Mouse (Mus musculus) midbrain, embryonic 14.5 days (tissue): ENCODE results near the gene Apoe. TPM values are rescaled to one million over a fixed set of nuclear protein-coding genes. Genes with fewer than 3 reads are reported as not detected.
"Not testable (repeated sequence)": the region's sequence is repeated elsewhere in the genome, so short reads cannot be mapped to it uniquely, and the experiment has no call there.

Experiments used
- ATAC-seq: fragments of 200-750 bp; cut with Nextera tagmentation; 2 replicates; pipeline ENCODE4 v1.8.0; 2017; ENCODE audit warnings: moderate number of reproducible peaks, moderate library complexity; ENCODE audit not compliant: low FRiP score, low TSS enrichment
- DNase-seq: peaks from one replicate; pipeline ENCODE4 v3.0.0-alpha.2; 2015
- H3K27ac ChIP-seq: fragments of 300-500 bp; sonication (generic); replicated peaks from 2 replicates; pipeline ENCODE4 v1.5.1; 2014; ENCODE audit warnings: mild to moderate bottlenecking, low read depth, low read length, moderate library complexity
- H3K27me3 ChIP-seq: fragments of 300-500 bp; sonication (generic); 2 replicates; pipeline ENCODE4 v1.6.1; 2014; ENCODE audit warnings: low read length, control low read depth, mixed read lengths; ENCODE audit not compliant: control insufficient read depth, insufficient read depth
- H3K36me3 ChIP-seq: fragments of 300-500 bp; sonication (generic); 2 replicates; pipeline ENCODE4 v1.6.1; 2014; ENCODE audit warnings: low read length, control low read depth; ENCODE audit not compliant: control insufficient read depth, insufficient read depth
- H3K4me1 ChIP-seq: fragments of 300-500 bp; sonication (generic); 2 replicates; pipeline ENCODE4 v1.6.1; 2014; ENCODE audit warnings: mild to moderate bottlenecking, antibody characterized with exemption, low read length, control low read depth; ENCODE audit not compliant: control insufficient read depth, insufficient read depth
- H3K4me2 ChIP-seq: fragments of 300-500 bp; sonication (generic); 2 replicates; pipeline ENCODE4 v1.6.1; 2014; ENCODE audit warnings: mild to moderate bottlenecking, low read length, moderate library complexity
- H3K4me3 ChIP-seq: fragments of 300-500 bp; sonication (generic); replicated peaks from 2 replicates; pipeline ENCODE4 v1.5.1; 2014; ENCODE audit warnings: low read depth, low read length
- H3K9ac ChIP-seq: fragments of 300-500 bp; sonication (generic); replicated peaks from 2 replicates; pipeline ENCODE4 v1.6.1; 2014; ENCODE audit warnings: mild to moderate bottlenecking, low read length, moderate library complexity
- H3K9me3 ChIP-seq: fragments of 300-500 bp; sonication (generic); 2 replicates; pipeline ENCODE4 v1.6.1; 2016; ENCODE audit warnings: low read length, control low read depth, mixed read lengths; ENCODE audit not compliant: control insufficient read depth
- WGBS: fragments of 180-500 bp; shearing (Covaris S2); extraction: QIAGEN DNeasy Blood & Tissue Kit; methylation state at CpG from one replicate; pipeline ENCODE4 v1.1.7; 2014; 5-methylcytosine and 5-hydroxymethylcytosine counted together
- polyA plus RNA-seq: library from polyadenylated mRNA; unstranded; fragments of >200 nt; fragmentation: Nextera tagmentation; extraction: Ambion mirVana; gene quantifications from 2 replicates; pipeline ENCODE4 v1.2.1, GENCODE M21; 2014

The Apoe gene
- polyA plus RNA-seq, 1 experiment from 2014 or later: 265 TPM

DNA sequence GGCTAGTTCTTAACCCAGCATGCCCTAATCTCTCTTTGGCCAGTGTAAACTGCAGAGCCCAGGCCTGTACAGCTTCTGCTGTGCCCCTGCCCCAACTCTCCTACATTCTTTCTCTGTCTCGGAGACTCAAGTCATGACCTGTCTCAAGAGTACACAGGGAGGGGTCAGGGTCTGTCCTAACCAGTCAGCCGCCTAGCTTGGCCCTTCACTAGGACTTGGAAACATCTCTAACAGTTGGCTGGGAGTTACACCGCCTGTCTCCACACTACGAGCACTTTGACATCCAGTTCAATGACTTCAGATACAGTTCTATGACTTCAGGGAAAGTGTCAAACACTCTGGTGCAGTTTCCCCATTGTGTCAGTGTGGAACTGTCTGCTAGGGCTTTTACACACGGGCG is 7.6 kb downstream of the Apoe start:
- Histone ChIP-seq H3K4me1 (no peaks in the 10 kb centered on the region), H3K4me3 (no peak overlapping the region), H3K4me2 (no peak overlapping the region), H3K9me3 (no peaks in the 10 kb centered on the region), H3K36me3 (no peaks in the 10 kb centered on the region), H3K27ac (no peak overlapping the region), H3K27me3 (no peaks in the 10 kb centered on the region), H3K9ac (no peak overlapping the region)
- ATAC-seq (no peak), DNase-seq (no peak)
- 79% methylated on average over 6 of the region's 6 CpGs for WGBS

- Histone ChIP-seq H3K36me3 (no peaks in the 10 kb centered on the region), H3K4me1 (no peaks in the 10 kb centered on the region), H3K27me3 (no peaks in the 10 kb centered on the region), H3K9me3 (no peaks in the 10 kb centered on the region), H3K9ac (no peak overlapping the region), H3K4me2 (no peak overlapping the region), H3K4me3 (no peak overlapping the region), H3K27ac (no peak overlapping the region)
- WGBS: 85% methylated on average over 4 of the region's 4 CpGs
- ATAC-seq (no peak), DNase-seq (no peak)
These were observed 8.1 kb downstream of the Apoe start for GRCm38 (mm10) chr7:19690845-19691244.

- no peak overlapping the region for H3K27ac ChIP-seq
- H3K9ac ChIP-seq: no peak overlapping the region
- 94% methylated on average over 2 of the region's 2 CpGs for WGBS
- DNase-seq: no peak
- no peaks in the 10 kb centered on the region for H3K4me1 ChIP-seq
- no peak overlapping the region for H3K4me2 ChIP-seq
- H3K27me3 ChIP-seq: no peaks in the 10 kb centered on the region
- H3K36me3 ChIP-seq: no peaks in the 10 kb centered on the region
- no peak overlapping the region for H3K4me3 ChIP-seq
- ATAC-seq: no peak
- H3K9me3 ChIP-seq: no peaks in the 10 kb centered on the region
These were observed 10.4 kb downstream of the Apoe start for GRCm38 (mm10) chr7:19688611-19689010.

DNA sequence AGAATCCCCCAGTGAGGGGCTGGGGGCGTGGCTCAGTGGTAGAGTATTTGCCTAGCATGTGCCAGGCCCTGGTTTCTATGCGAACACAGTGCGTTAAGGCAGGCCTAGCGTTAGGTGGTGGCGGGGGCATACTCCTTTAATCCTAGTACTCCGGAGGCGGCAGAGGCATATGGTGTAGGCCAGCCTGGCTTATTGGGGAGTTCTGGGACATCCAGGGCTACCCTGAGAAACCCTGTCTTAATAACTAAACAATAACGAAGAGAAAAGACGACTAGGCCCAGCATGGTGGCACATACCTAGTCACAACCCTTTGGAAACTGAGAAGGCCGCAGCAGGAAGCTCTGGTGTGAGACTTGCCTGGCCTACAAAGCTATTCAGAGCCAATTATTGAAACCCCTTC is 10.9 kb downstream of the Apoe start:
- Histone ChIP-seq H3K27me3 (no peaks in the 10 kb centered on the region), H3K4me1 (no peaks in the 10 kb centered on the region), H3K36me3 (no peaks in the 10 kb centered on the region), H3K27ac (no peak overlapping the region), H3K4me2 (no peak overlapping the region), H3K9ac (no peak overlapping the region), H3K9me3 (no peaks in the 10 kb centered on the region), H3K4me3 (no peak overlapping the region)
- 93% methylated on average over 10 of the region's 10 CpGs for WGBS
- no peak for ATAC-seq
- DNase-seq: no peak

GRCm38 (mm10) chr7:19686927-19687583 is 11.9 kb downstream of the Apoe start:
- not testable (repeated sequence) for H3K9ac ChIP-seq, H3K4me2 ChIP-seq, DNase-seq, ATAC-seq, H3K4me3 ChIP-seq, H3K4me1 ChIP-seq, H3K27me3 ChIP-seq, H3K9me3 ChIP-seq, H3K36me3 ChIP-seq, H3K27ac ChIP-seq
- WGBS: 76% methylated on average over 8 of the region's 8 CpGs

GRCm38 (mm10) chr7:19686521-19686920 is 12.5 kb downstream of the Apoe start:
- Histone ChIP-seq H3K27ac (no peak overlapping the region), H3K4me2 (no peak overlapping the region), H3K36me3 (no peaks in the 10 kb centered on the region), H3K27me3 (no peaks in the 10 kb centered on the region), H3K4me3 (no peak overlapping the region), H3K9me3 (no peaks in the 10 kb centered on the region), H3K9ac (no peak overlapping the region), H3K4me1 (no peaks in the 10 kb centered on the region)
- 92% methylated on average over 6 of the region's 6 CpGs for WGBS
- DNase-seq: no peak
- no peak for ATAC-seq

DNA sequence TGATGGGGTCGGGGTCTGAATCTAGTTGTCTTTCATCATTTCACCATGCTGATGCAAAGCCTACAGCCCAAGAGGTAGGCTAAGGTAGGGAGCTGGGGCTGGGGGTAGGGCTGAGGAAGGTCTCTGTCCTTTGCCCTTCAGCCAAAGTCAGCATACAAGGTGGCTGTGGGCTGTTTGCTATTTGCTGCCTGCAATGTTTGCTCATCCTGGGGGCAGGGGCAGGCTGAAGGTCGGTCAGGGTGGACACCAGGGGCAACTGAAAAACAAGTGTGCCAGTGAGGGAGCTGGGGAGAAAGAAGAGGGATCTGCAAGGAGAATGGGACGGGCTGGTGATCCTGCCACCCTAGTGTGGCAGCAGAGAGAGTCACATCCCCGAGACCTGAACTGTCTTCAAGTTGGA is 13.6 kb downstream of the Apoe start:
- ATAC-seq: no peak

DNA sequence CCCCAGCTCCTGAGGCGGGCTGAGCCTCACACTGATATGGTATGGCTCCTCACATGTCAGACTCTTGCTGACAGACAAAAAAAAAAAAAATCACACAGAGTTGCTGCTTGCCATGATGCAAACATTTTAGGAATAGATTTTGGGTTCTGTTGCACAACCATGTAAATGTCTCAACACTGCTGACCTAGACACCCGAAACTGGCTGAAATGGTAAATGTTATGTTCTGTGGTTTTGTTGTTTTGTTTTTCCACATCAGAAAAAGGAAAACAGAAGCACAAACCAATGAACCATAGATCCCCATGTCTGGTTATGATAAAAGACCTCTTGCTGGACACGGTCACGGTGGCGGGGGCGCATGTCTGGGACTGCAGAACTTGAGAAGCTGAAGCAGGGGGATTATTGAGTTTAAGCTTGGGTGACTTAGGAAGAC is 15.2 kb downstream of the Apoe start:
- 88% methylated on average over 6 of the region's 6 CpGs for WGBS
- no peaks in the 10 kb centered on the region for H3K36me3 ChIP-seq
- no peaks in the 10 kb centered on the region for H3K9me3 ChIP-seq
- H3K27me3 ChIP-seq: no peaks in the 10 kb centered on the region
- no peak overlapping the region for H3K4me3 ChIP-seq
- ATAC-seq (no peak), DNase-seq (no peak)
- no peak overlapping the region for H3K4me2 ChIP-seq
- no peak overlapping the region for H3K9ac ChIP-seq
- H3K4me1 ChIP-seq: no peaks in the 10 kb centered on the region
- no peak overlapping the region for H3K27ac ChIP-seq

More for the DNA sequence above, 13.6 kb downstream of the Apoe start:
- H3K4me1 ChIP-seq: no peaks in the 10 kb centered on the region
- no peak overlapping the region for H3K27ac ChIP-seq
- H3K9ac ChIP-seq: no peak overlapping the region
- H3K4me2 ChIP-seq: no peak overlapping the region
- no peak overlapping the region for H3K4me3 ChIP-seq
- no peaks in the 10 kb centered on the region for H3K36me3 ChIP-seq
- H3K9me3 ChIP-seq: no peaks in the 10 kb centered on the region
- no peaks in the 10 kb centered on the region for H3K27me3 ChIP-seq
- 67% methylated on average over 4 of the region's 4 CpGs for WGBS
- DNase-seq: no peak

DNA sequence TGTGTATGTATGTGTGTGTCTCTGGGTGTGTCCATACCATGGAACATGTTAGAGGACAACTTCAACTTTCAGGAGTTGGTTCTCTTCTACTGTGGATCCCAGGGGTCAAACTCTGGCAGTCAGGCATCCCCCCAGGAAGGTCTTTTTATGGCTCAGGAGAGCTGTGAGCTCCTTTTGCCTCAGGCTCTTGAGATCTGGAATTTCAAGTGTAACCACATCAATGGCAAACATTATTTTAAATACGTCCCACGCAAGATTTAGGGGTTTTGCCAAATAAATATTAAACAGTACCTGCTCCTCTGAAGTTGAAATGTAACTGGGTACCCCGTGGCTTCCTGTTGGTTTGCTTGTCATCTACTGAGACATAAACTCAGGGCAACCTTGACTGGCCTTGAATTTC is 16.0 kb downstream of the Apoe start:
- H3K4me1 ChIP-seq: no peaks in the 10 kb centered on the region
- H3K4me3 ChIP-seq: no peak overlapping the region
- WGBS: 84% methylated on average over 3 of the region's 3 CpGs
- no peak overlapping the region for H3K27ac ChIP-seq
- no peaks in the 10 kb centered on the region for H3K27me3 ChIP-seq
- no peak overlapping the region for H3K9ac ChIP-seq
- H3K4me2 ChIP-seq: no peak overlapping the region
- ATAC-seq (no peak), DNase-seq (no peak)
- no peaks in the 10 kb centered on the region for H3K36me3 ChIP-seq
- H3K9me3 ChIP-seq: no peaks in the 10 kb centered on the region
